Comparison of ENCODE assay signal across 26 mouse cellular contexts in genomic region chr1:172452911-172453310, GRCm38 (mm10). TPM values are rescaled to one million over a fixed set of nuclear protein-coding genes. Genes with fewer than 3 reads are reported as not detected.
DNase-seq lines count a peak whose midpoint lies in the region; ATAC-seq lines count a peak whose summit lies in the region.
"Had no signal": no experiment of that assay in that cellular context is flagged by ENCODE, and none has a peak within 500 bp of the region (broad histone marks: within the 10 kb centered on the region; RNA-seq: fewer than 3 reads in every experiment).

No protein-coding gene starts in this region.

- H3K9ac ChIP-seq in kidney, embryonic 14.5 days (ENCODE audit: low read depth, low read length): no peak overlapping the region
- no peak overlapping the region for H3K9ac ChIP-seq in midbrain, embryonic 11.5 days (ENCODE audit: low read length)
- H3K9ac ChIP-seq in midbrain, embryonic 15.5 days: no peak overlapping the region
- H3K9ac ChIP-seq: forebrain, embryonic 13.5 days; heart, embryonic 13.5 days; hindbrain, embryonic 14.5 days had no signal

- no peaks in the 10 kb centered on the region for H3K4me1 ChIP-seq in kidney, embryonic 14.5 days (ENCODE audit: control insufficient read depth, insufficient read depth, low read length)
- no peaks in the 10 kb centered on the region for H3K4me1 ChIP-seq in midbrain, embryonic 11.5 days (ENCODE audit: control insufficient read depth, insufficient read depth, low read length)
- no peaks in the 10 kb centered on the region for H3K4me1 ChIP-seq in midbrain, embryonic 15.5 days
- H3K4me1 ChIP-seq: forebrain, embryonic 13.5 days had no signal

- 0 out of 2 replicates have a peak, but pooled peaks cover 2% of the 10 kb centered on the region for H3K27me3 ChIP-seq in kidney, embryonic 14.5 days (ENCODE audit: control insufficient read depth, insufficient read depth, low read length)
- no peaks in the 10 kb centered on the region for H3K27me3 ChIP-seq in midbrain, embryonic 11.5 days (ENCODE audit: control insufficient read depth, insufficient read depth, low read length)
- H3K27me3 ChIP-seq in midbrain, embryonic 15.5 days (replicated peaks): no peaks in the 10 kb centered on the region
- H3K27me3 ChIP-seq: CH12.LX; heart, embryonic 13.5 days; Patski had no signal

- peak; percentile 55 for DNase-seq in kidney, adult 11 months
- DNase-seq in kidney, postnatal 4 days: no peak
- DNase-seq in kidney, adult 9 months: peak; percentile 53
- peak; percentile 35 for DNase-seq in midbrain, embryonic 11.5 days (ENCODE audit: low spot score, missing footprints)
- DNase-seq: adrenal gland, postnatal 10 days; adrenal gland, postnatal 36 days; B cell, adult 2 months; cerebellum, adult 18-20 months; cerebellum, adult 9-10 months; cerebellum, postnatal 14 days; gastrocnemius, postnatal 10 days; gastrocnemius, postnatal 36 days; heart, adult 2 months; heart, postnatal 14 days; heart, postnatal 4 days had no signal

- ATAC-seq in kidney, embryonic 14.5 days (ENCODE audit: low FRiP score, low TSS enrichment): no peak
- no peak for ATAC-seq in midbrain, embryonic 11.5 days (ENCODE audit: low FRiP score)
- ATAC-seq in midbrain, embryonic 15.5 days (replicated peaks): no peak
- ATAC-seq: forebrain, embryonic 13.5 days; forebrain, embryonic 16.5 days; Patski had no signal

- H3K4me3 ChIP-seq in kidney, embryonic 14.5 days (ENCODE audit: low read length): no peak overlapping the region
- H3K4me3 ChIP-seq in midbrain, embryonic 11.5 days (ENCODE audit: low read depth, low read length): no peak overlapping the region
- H3K4me3 ChIP-seq in midbrain, embryonic 15.5 days: no peak overlapping the region
- H3K4me3 ChIP-seq: forebrain, embryonic 10.5 days; forebrain, embryonic 13.5 days; heart, adult 2 months; heart, embryonic 10.5 days; heart, embryonic 13.5 days had no signal

- no peak overlapping the region for H3K4me2 ChIP-seq in kidney, embryonic 14.5 days (replicated peaks; ENCODE audit: low read depth, low read length)
- no peak overlapping the region for H3K4me2 ChIP-seq in midbrain, embryonic 11.5 days
- H3K4me2 ChIP-seq in midbrain, embryonic 15.5 days: no peak overlapping the region
- H3K4me2 ChIP-seq: forebrain, embryonic 13.5 days; heart, embryonic 13.5 days; hindbrain, embryonic 14.5 days had no signal

- WGBS in kidney, embryonic 14.5 days: 70% methylated on average over 2 of the region's 2 CpGs
- WGBS in midbrain, embryonic 11.5 days: 78% methylated on average over 2 of the region's 2 CpGs
- WGBS in midbrain, embryonic 15.5 days: 76% methylated on average over 2 of the region's 2 CpGs

- no peaks in the 10 kb centered on the region for H3K9me3 ChIP-seq in kidney, embryonic 14.5 days (ENCODE audit: control insufficient read depth, low read length)
- no peaks in the 10 kb centered on the region for H3K9me3 ChIP-seq in midbrain, embryonic 11.5 days (ENCODE audit: control insufficient read depth, low read length)
- no peaks in the 10 kb centered on the region for H3K9me3 ChIP-seq in midbrain, embryonic 15.5 days
- H3K9me3 ChIP-seq: forebrain, embryonic 10.5 days; forebrain, embryonic 13.5 days; G1E; heart, embryonic 10.5 days; heart, embryonic 13.5 days had no signal

- no peaks in the 10 kb centered on the region for H3K36me3 ChIP-seq in kidney, embryonic 14.5 days (ENCODE audit: control insufficient read depth, insufficient read depth, low read length)
- no peaks in the 10 kb centered on the region for H3K36me3 ChIP-seq in midbrain, embryonic 11.5 days (ENCODE audit: control insufficient read depth, insufficient read depth, low read length)
- H3K36me3 ChIP-seq in midbrain, embryonic 15.5 days (replicated peaks): no peaks in the 10 kb centered on the region
- H3K36me3 ChIP-seq: forebrain, embryonic 10.5 days; G1E; heart, embryonic 10.5 days; heart, embryonic 13.5 days had no signal

- no peak overlapping the region for H3K27ac ChIP-seq in kidney, embryonic 14.5 days (ENCODE audit: low read depth, low read length)
- no peak overlapping the region for H3K27ac ChIP-seq in midbrain, embryonic 11.5 days (ENCODE audit: low read depth, low read length)
- no peak overlapping the region for H3K27ac ChIP-seq in midbrain, embryonic 15.5 days
- H3K27ac ChIP-seq: forebrain, embryonic 10.5 days; forebrain, embryonic 13.5 days; heart, adult 2 months; heart, embryonic 10.5 days; heart, embryonic 13.5 days; hindbrain, embryonic 14.5 days had no signal

RNA-seq across cellular contexts. Expression of gene Slamf9, which starts 22.2 kb away (rescaled TPM):
- 0.74 and 0.97 TPM in 2 replicates for polyA plus RNA-seq in kidney, embryonic 14.5 days (2014; fragmentation: Nextera tagmentation; extraction: Ambion mirVana)
- 0.12 and 0.23 TPM in 2 replicates for polyA plus RNA-seq in midbrain, embryonic 11.5 days (2014; fragmentation: Nextera tagmentation; extraction: Ambion mirVana)
- polyA plus RNA-seq in midbrain, embryonic 15.5 days (2015; fragmentation: Nextera tagmentation; extraction: Ambion mirVana): 0.13 and 0.47 TPM in 2 replicates
- polyA plus RNA-seq: forebrain, embryonic 10.5 days; forebrain, embryonic 16.5 days; G1E had no signal

RNA-seq across cellular contexts. Expression of gene Igsf9, which starts 28.7 kb away (rescaled TPM):
- polyA plus RNA-seq in kidney, embryonic 14.5 days (2014; fragmentation: Nextera tagmentation; extraction: Ambion mirVana): 37.8 and 41.8 TPM in 2 replicates
- polyA plus RNA-seq in midbrain, embryonic 11.5 days (2014; fragmentation: Nextera tagmentation; extraction: Ambion mirVana): 48.8 and 49.7 TPM in 2 replicates
- 80.6 and 83.2 TPM in 2 replicates for polyA plus RNA-seq in midbrain, embryonic 15.5 days (2015; fragmentation: Nextera tagmentation; extraction: Ambion mirVana)
- polyA plus RNA-seq: G1E had no signal

RNA-seq across cellular contexts. Expression of gene Tagln2, which starts 46.9 kb away (rescaled TPM):
- polyA plus RNA-seq in kidney, embryonic 14.5 days (2014; fragmentation: Nextera tagmentation; extraction: Ambion mirVana): 81.0 and 139 TPM in 2 replicates
- polyA plus RNA-seq in midbrain, embryonic 11.5 days (2014; fragmentation: Nextera tagmentation; extraction: Ambion mirVana): 36.3 and 39.1 TPM in 2 replicates
- polyA plus RNA-seq in midbrain, embryonic 15.5 days (2015; fragmentation: Nextera tagmentation; extraction: Ambion mirVana): 57.2 and 58.7 TPM in 2 replicates

Comparison
In these comparisons a context has a peak if more than half of its experiments do, and no peak if none do; other contexts are left out.
1. DNase-seq: peak in kidney, adult 11 months (single experiment), kidney, adult 9 months (single experiment) and midbrain, embryonic 11.5 days (single experiment); none in kidney, postnatal 4 days (0 of 2).